ENCODE assay signal across 10 mouse cellular contexts in the genomic region with DNA sequence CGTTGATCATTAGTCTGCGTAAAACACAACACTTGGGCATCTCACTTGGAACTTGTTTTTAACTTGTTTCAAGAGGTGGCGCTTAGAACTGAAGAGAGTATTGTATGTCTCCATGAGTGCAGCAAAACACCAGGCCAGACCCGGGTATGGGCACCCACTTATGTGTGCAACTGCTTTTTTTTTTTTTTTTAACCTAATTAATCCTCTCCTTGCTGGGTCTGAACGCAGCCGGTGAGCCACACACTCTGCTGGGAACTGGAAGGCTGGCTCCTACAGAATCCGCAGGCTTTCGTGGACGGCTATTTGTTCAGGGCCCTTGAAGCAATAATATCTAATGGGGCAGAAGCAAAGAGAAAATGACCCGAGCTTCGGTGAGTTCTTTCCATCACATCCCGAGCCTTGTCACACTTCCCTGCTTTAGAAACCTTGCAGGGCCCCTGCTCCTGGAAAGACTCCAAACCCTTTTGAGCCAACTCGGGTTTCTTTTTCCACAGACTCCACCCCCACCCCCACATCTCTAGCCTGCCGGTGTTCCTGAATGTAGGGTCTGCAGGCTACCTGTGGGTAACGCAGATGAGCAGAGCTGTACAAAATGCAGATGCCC. TPM values are rescaled to one million over a fixed set of nuclear protein-coding genes. Genes with fewer than 3 reads are reported as not detected.
A peak's percentile ranks its signal among the peaks of the same experiment; 100 is the strongest.
DNase-seq lines count a peak whose midpoint lies in the region; ATAC-seq lines count a peak whose summit lies in the region.
"Had no signal": no experiment of that assay in that cellular context is flagged by ENCODE, and none has a peak within 500 bp of the region (broad histone marks: within the 10 kb centered on the region; RNA-seq: fewer than 3 reads in every experiment).

No protein-coding gene starts in this region.

- H3K9me3 ChIP-seq in heart, embryonic 10.5 days = no peaks in the 10 kb centered on the region
- no peaks in the 10 kb centered on the region for H3K9me3 ChIP-seq in forebrain, embryonic 13.5 days (replicated peaks)
- H3K9me3 ChIP-seq in limb, embryonic 13.5 days = no peaks in the 10 kb centered on the region

- ATAC-seq in forebrain, embryonic 13.5 days = peak; percentile 96
- peak; percentile 88 for ATAC-seq in limb, embryonic 13.5 days (ENCODE audit: low FRiP score, low read depth)
- ATAC-seq in megakaryocyte-erythroid progenitor cell, adult 5-6 weeks (replicated peaks; ENCODE audit: low FRiP score, low TSS enrichment, poor library complexity, severe bottlenecking) = no peak

- H3K4me3 ChIP-seq in heart, embryonic 10.5 days = no peak overlapping the region; the same call in 1 of the 2 replicates
- H3K4me3 ChIP-seq in forebrain, embryonic 13.5 days = no peak overlapping the region
- peak overlapping the region; percentile 20 for H3K4me3 ChIP-seq in limb, embryonic 13.5 days

- H3K4me1 ChIP-seq in heart, embryonic 10.5 days = peaks cover 8% of the 10 kb centered on the region; the same call in 1 of the 2 replicates
- H3K4me1 ChIP-seq in forebrain, embryonic 13.5 days = peaks cover 36% of the 10 kb centered on the region
- peaks cover 32% of the 10 kb centered on the region for H3K4me1 ChIP-seq in limb, embryonic 13.5 days

- H3K36me3 ChIP-seq in heart, embryonic 10.5 days = no peaks in the 10 kb centered on the region
- no peaks in the 10 kb centered on the region for H3K36me3 ChIP-seq in forebrain, embryonic 13.5 days (ENCODE audit: poor library complexity, severe bottlenecking)
- H3K36me3 ChIP-seq in limb, embryonic 13.5 days = no peaks in the 10 kb centered on the region

- H3K27me3 ChIP-seq in heart, embryonic 10.5 days (ENCODE audit: insufficient read depth, poor library complexity, severe bottlenecking) = no peaks in the 10 kb centered on the region
- peaks cover 5% of the 10 kb centered on the region; the same call in 1 of the 2 replicates for H3K27me3 ChIP-seq in forebrain, embryonic 13.5 days
- H3K27me3 ChIP-seq in limb, embryonic 13.5 days = no peaks in the 10 kb centered on the region

- H3K27ac ChIP-seq in heart, embryonic 10.5 days = peak overlapping the region; percentile 59; the same call in 1 of the 2 replicates
- H3K27ac ChIP-seq in forebrain, embryonic 13.5 days = peak overlapping the region; percentile 79
- peak overlapping the region; percentile 92 for H3K27ac ChIP-seq in limb, embryonic 13.5 days

- H3K4me2 ChIP-seq in forebrain, embryonic 13.5 days = peak overlapping the region; percentile 38
- H3K4me2 ChIP-seq in limb, embryonic 13.5 days (replicated peaks) = peak overlapping the region; percentile 53

- peak overlapping the region; percentile 5; the same call in 1 of the 2 replicates for H3K9ac ChIP-seq in forebrain, embryonic 13.5 days
- no peak overlapping the region for H3K9ac ChIP-seq in limb, embryonic 13.5 days

- 34% methylated on average over 15 of the region's 15 CpGs for WGBS in heart, embryonic 10.5 days
- WGBS in forebrain, embryonic 13.5 days = 8% methylated on average over 15 of the region's 15 CpGs
- WGBS in limb, embryonic 13.5 days = 13% methylated on average over 15 of the region's 15 CpGs

- DNase-seq in heart, embryonic 10.5 days (ENCODE audit: low spot score) = no peak
- DNase-seq in heart, postnatal 25 days (ENCODE audit: low spot score) = no peak
- DNase-seq in ES-CJ7 (ENCODE audit: low read depth, low spot score) = peak; percentile 21
- no peak for DNase-seq in adrenal gland, adult 2 months
- no peak for DNase-seq in left cerebral cortex, postnatal 36 days (ENCODE audit: low spot score in 2 of 2)
- DNase-seq: layer of hippocampus, postnatal 36 days; thymus, postnatal 36 days had no signal

- intact Hi-C loops in heart, postnatal 25 days (cut with DNase I) = no loop called here
- intact Hi-C loops in left cerebral cortex, postnatal 36 days (cut with DNase I) = no loop called here

RNA-seq across cellular contexts. Expression of gene Boc, which starts 20.8 kb away (rescaled TPM):
- polyA plus RNA-seq in heart, embryonic 10.5 days (2016; fragmentation: Nextera tagmentation; extraction: Ambion mirVana) = 5.4 and 8.7 TPM in 2 replicates
- total RNA-seq in heart, postnatal 25 days (2021) = 1 to 10 TPM; 4.5 to 5.8 TPM
- 20.6 and 21.2 TPM in 2 replicates for polyA plus RNA-seq in forebrain, embryonic 13.5 days (2015; fragmentation: Nextera tagmentation; extraction: Ambion mirVana)
- polyA plus RNA-seq in limb, embryonic 13.5 days (2015; fragmentation: Nextera tagmentation; extraction: Ambion mirVana) = 58.7 and 63.5 TPM in 2 replicates
- total RNA-seq in megakaryocyte-erythroid progenitor cell, adult 5-6 weeks (2014; fragmentation: Nextera tagmentation) = not detected in 2 replicates
- not detected in 2 replicates for total RNA-seq in megakaryocyte-erythroid progenitor cell, adult 5-6 weeks (2017)
- total RNA-seq in adrenal gland, adult 2 months (2021) = 10 to 100 TPM; 46.3 to 52.1 TPM
- 73.4 and 94.6 TPM in 2 replicates for polyA plus RNA-seq in adrenal gland, adult 2 months (2012; rRNA removed)
- 10 to 100 TPM; 18.8 to 20.5 TPM for total RNA-seq in left cerebral cortex, postnatal 36 days (2021)

Comparison
In these comparisons a context has a peak if more than half of its experiments do, and no peak if none do; other contexts are left out.
1. RNA of gene Boc, which starts 20.8 kb away (total RNA-seq): 46.3 to 52.1 TPM in adrenal gland, adult 2 months, 18.8 to 20.5 TPM in left cerebral cortex, postnatal 36 days and 4.5 to 5.8 TPM in heart, postnatal 25 days; not detected in megakaryocyte-erythroid progenitor cell, adult 5-6 weeks; every median in the first group is over 4 times any median in the second.
2. Peak in every context shown above with its lines, with median percentiles within 50 percentile points of each other: H3K27ac ChIP-seq.